Mouse (Mus musculus): ENCODE measurements around the gene Ccin. TPM values are rescaled to one million over a fixed set of nuclear protein-coding genes. Genes with fewer than 3 reads are reported as not detected.
A peak's percentile ranks its signal among the peaks of the same experiment; 100 is the strongest.

The Ccin gene
- polyA plus RNA-seq, 1 experiment from 2014 or later = not detected

- peaks cover 10% of the 10 kb centered on the region; the same call in 1 of the 2 replicates for H3K36me3 ChIP-seq (ENCODE audit: control insufficient read depth, insufficient read depth, low read length)
- H3K4me1 ChIP-seq (replicated peaks; ENCODE audit: control insufficient read depth, insufficient read depth, low read length) = peaks cover 21% of the 10 kb centered on the region
- no peak for DNase-seq (ENCODE audit: low spot score)
- H3K27me3 ChIP-seq (replicated peaks; ENCODE audit: control insufficient read depth, insufficient read depth, low read length) = no peaks in the 10 kb centered on the region
- WGBS = 26% methylated on average over 11 of the region's 11 CpGs
- peak overlapping the region; percentile 93 for H3K9ac ChIP-seq (ENCODE audit: low read length)
- no peaks in the 10 kb centered on the region for H3K9me3 ChIP-seq (ENCODE audit: control insufficient read depth, low read length)
- H3K4me2 ChIP-seq (ENCODE audit: low read length) = peak overlapping the region; percentile 94
- H3K4me3 ChIP-seq (ENCODE audit: low read depth, low read length) = peak overlapping the region; percentile 100
- no peak for ATAC-seq (replicated peaks; ENCODE audit: low FRiP score, low TSS enrichment, low read depth)
- no peak overlapping the region; the same call in 1 of the 2 replicates for H3K27ac ChIP-seq (ENCODE audit: low read depth)
Measured at GRCm38 (mm10) chr4:44013391-44014070, 30.2 kb downstream of the Ccin start.

GRCm38 (mm10) chr4:44016071-44016470, 32.8 kb downstream of the Ccin start:
- ATAC-seq (replicated peaks; ENCODE audit: low FRiP score, low TSS enrichment, low read depth) = no peak
- 78% methylated on average over 4 of the region's 4 CpGs for WGBS
- H3K27ac ChIP-seq (ENCODE audit: low read depth) = no peak overlapping the region
- peaks cover 21% of the 10 kb centered on the region for H3K4me1 ChIP-seq (replicated peaks; ENCODE audit: control insufficient read depth, insufficient read depth, low read length)
- no peaks in the 10 kb centered on the region for H3K27me3 ChIP-seq (replicated peaks; ENCODE audit: control insufficient read depth, insufficient read depth, low read length)
- DNase-seq (ENCODE audit: low spot score) = no peak
- H3K9me3 ChIP-seq (ENCODE audit: control insufficient read depth, low read length) = no peaks in the 10 kb centered on the region
- H3K4me3 ChIP-seq (ENCODE audit: low read depth, low read length) = no peak overlapping the region
- no peak overlapping the region for H3K9ac ChIP-seq (ENCODE audit: low read length)
- H3K36me3 ChIP-seq (ENCODE audit: control insufficient read depth, insufficient read depth, low read length) = peaks cover 36% of the 10 kb centered on the region
- H3K4me2 ChIP-seq (ENCODE audit: low read length) = no peak overlapping the region

- H3K27ac ChIP-seq (ENCODE audit: low read depth) = no peak overlapping the region
- H3K9me3 ChIP-seq (ENCODE audit: control insufficient read depth, low read length) = no peaks in the 10 kb centered on the region
- DNase-seq (ENCODE audit: low spot score) (no peak), ATAC-seq (replicated peaks; ENCODE audit: low FRiP score, low TSS enrichment, low read depth) (no peak)
- H3K4me3 ChIP-seq (ENCODE audit: low read depth, low read length) = no peak overlapping the region
- no peak overlapping the region for H3K4me2 ChIP-seq (ENCODE audit: low read length)
- H3K9ac ChIP-seq (ENCODE audit: low read length) = no peak overlapping the region
- no peaks in the 10 kb centered on the region for H3K27me3 ChIP-seq (replicated peaks; ENCODE audit: control insufficient read depth, insufficient read depth, low read length)
- H3K4me1 ChIP-seq (replicated peaks; ENCODE audit: control insufficient read depth, insufficient read depth, low read length) = peaks cover 20% of the 10 kb centered on the region
- 90% methylated on average over 12 of the region's 12 CpGs for WGBS
- H3K36me3 ChIP-seq (ENCODE audit: control insufficient read depth, insufficient read depth, low read length) = peaks cover 42% of the 10 kb centered on the region
Measured at GRCm38 (mm10) chr4:44016791-44017190, 33.5 kb downstream of the Ccin start.

GRCm38 (mm10) chr4:44022323-44022722, 39.0 kb downstream of the Ccin start:
- ATAC-seq (replicated peaks; ENCODE audit: low FRiP score, low TSS enrichment, low read depth) (no peak), DNase-seq (ENCODE audit: low spot score) (no peak)
- Histone ChIP-seq H3K9me3 (ENCODE audit: control insufficient read depth, low read length) (no peaks in the 10 kb centered on the region), H3K27me3 (replicated peaks; ENCODE audit: control insufficient read depth, insufficient read depth, low read length) (no peaks in the 10 kb centered on the region), H3K4me1 (replicated peaks; ENCODE audit: control insufficient read depth, insufficient read depth, low read length) (no peaks in the 10 kb centered on the region), H3K36me3 (ENCODE audit: control insufficient read depth, insufficient read depth, low read length) (peaks cover 90% of the 10 kb centered on the region), H3K27ac (ENCODE audit: low read depth) (no peak overlapping the region), H3K4me2 (ENCODE audit: low read length) (no peak overlapping the region), H3K9ac (ENCODE audit: low read length) (no peak overlapping the region), H3K4me3 (ENCODE audit: low read depth, low read length) (no peak overlapping the region)
- 83% methylated on average over 4 of the region's 4 CpGs for WGBS

- no peak overlapping the region for H3K4me3 ChIP-seq (ENCODE audit: low read depth, low read length)
- no peak for DNase-seq (ENCODE audit: low spot score)
- peaks cover 3% of the 10 kb centered on the region; the same call in 1 of the 2 replicates for H3K4me1 ChIP-seq (replicated peaks; ENCODE audit: control insufficient read depth, insufficient read depth, low read length)
- WGBS = 91% methylated on average over 11 of the region's 11 CpGs
- H3K27me3 ChIP-seq (replicated peaks; ENCODE audit: control insufficient read depth, insufficient read depth, low read length) = no peaks in the 10 kb centered on the region
- H3K9me3 ChIP-seq (ENCODE audit: control insufficient read depth, low read length) = no peaks in the 10 kb centered on the region
- H3K9ac ChIP-seq (ENCODE audit: low read length) = no peak overlapping the region
- H3K36me3 ChIP-seq (ENCODE audit: control insufficient read depth, insufficient read depth, low read length) = peaks cover 94% of the 10 kb centered on the region
- ATAC-seq (replicated peaks; ENCODE audit: low FRiP score, low TSS enrichment, low read depth) = no peak
- H3K4me2 ChIP-seq (ENCODE audit: low read length) = no peak overlapping the region
- no peak overlapping the region for H3K27ac ChIP-seq (ENCODE audit: low read depth)
Measured at GRCm38 (mm10) chr4:44022766-44023165, 39.5 kb downstream of the Ccin start.

- 94% methylated on average over 9 of the region's 9 CpGs for WGBS
- Histone ChIP-seq H3K27me3 (replicated peaks; ENCODE audit: control insufficient read depth, insufficient read depth, low read length) (no peaks in the 10 kb centered on the region), H3K4me1 (replicated peaks; ENCODE audit: control insufficient read depth, insufficient read depth, low read length) (peaks cover 10% of the 10 kb centered on the region; the same call in 1 of the 2 replicates), H3K36me3 (ENCODE audit: control insufficient read depth, insufficient read depth, low read length) (peaks cover 99% of the 10 kb centered on the region), H3K4me2 (ENCODE audit: low read length) (no peak overlapping the region), H3K27ac (ENCODE audit: low read depth) (no peak overlapping the region), H3K9me3 (ENCODE audit: control insufficient read depth, low read length) (no peaks in the 10 kb centered on the region), H3K4me3 (ENCODE audit: low read depth, low read length) (no peak overlapping the region), H3K9ac (ENCODE audit: low read length) (no peak overlapping the region)
- DNase-seq (ENCODE audit: low spot score) = no peak
- ATAC-seq (replicated peaks; ENCODE audit: low FRiP score, low TSS enrichment, low read depth) = no peak
Measured at GRCm38 (mm10) chr4:44023681-44024080, 40.4 kb downstream of the Ccin start.

GRCm38 (mm10) chr4:44024241-44024640, 41.0 kb downstream of the Ccin start:
- 94% methylated on average over 6 of the region's 6 CpGs for WGBS
- peaks cover 97% of the 10 kb centered on the region for H3K36me3 ChIP-seq (ENCODE audit: control insufficient read depth, insufficient read depth, low read length)
- DNase-seq (ENCODE audit: low spot score) = no peak
- H3K27me3 ChIP-seq (replicated peaks; ENCODE audit: control insufficient read depth, insufficient read depth, low read length) = no peaks in the 10 kb centered on the region
- peaks cover 10% of the 10 kb centered on the region; the same call in 1 of the 2 replicates for H3K4me1 ChIP-seq (replicated peaks; ENCODE audit: control insufficient read depth, insufficient read depth, low read length)
- no peak overlapping the region for H3K4me2 ChIP-seq (ENCODE audit: low read length)
- ATAC-seq (replicated peaks; ENCODE audit: low FRiP score, low TSS enrichment, low read depth) = no peak
- no peaks in the 10 kb centered on the region for H3K9me3 ChIP-seq (ENCODE audit: control insufficient read depth, low read length)
- H3K4me3 ChIP-seq (ENCODE audit: low read depth, low read length) = no peak overlapping the region
- H3K27ac ChIP-seq (ENCODE audit: low read depth) = no peak overlapping the region
- no peak overlapping the region for H3K9ac ChIP-seq (ENCODE audit: low read length)

- peaks cover 10% of the 10 kb centered on the region; the same call in 1 of the 2 replicates for H3K4me1 ChIP-seq (replicated peaks; ENCODE audit: control insufficient read depth, insufficient read depth, low read length)
- H3K4me3 ChIP-seq (ENCODE audit: low read depth, low read length) = no peak overlapping the region
- no peak overlapping the region for H3K9ac ChIP-seq (ENCODE audit: low read length)
- DNase-seq (ENCODE audit: low spot score) (no peak), ATAC-seq (replicated peaks; ENCODE audit: low FRiP score, low TSS enrichment, low read depth) (no peak)
- H3K27ac ChIP-seq (ENCODE audit: low read depth) = no peak overlapping the region
- peaks cover 95% of the 10 kb centered on the region for H3K36me3 ChIP-seq (ENCODE audit: control insufficient read depth, insufficient read depth, low read length)
- H3K4me2 ChIP-seq (ENCODE audit: low read length) = no peak overlapping the region
- 88% methylated on average over 6 of the region's 6 CpGs for WGBS
- H3K9me3 ChIP-seq (ENCODE audit: control insufficient read depth, low read length) = no peaks in the 10 kb centered on the region
- H3K27me3 ChIP-seq (replicated peaks; ENCODE audit: control insufficient read depth, insufficient read depth, low read length) = no peaks in the 10 kb centered on the region
Measured at GRCm38 (mm10) chr4:44025570-44025969, 42.3 kb downstream of the Ccin start.

Data from intestine, embryonic 14.5 days (tissue).